Comparison of ENCODE assay signal across 8 mouse cellular contexts in the genomic region with DNA sequence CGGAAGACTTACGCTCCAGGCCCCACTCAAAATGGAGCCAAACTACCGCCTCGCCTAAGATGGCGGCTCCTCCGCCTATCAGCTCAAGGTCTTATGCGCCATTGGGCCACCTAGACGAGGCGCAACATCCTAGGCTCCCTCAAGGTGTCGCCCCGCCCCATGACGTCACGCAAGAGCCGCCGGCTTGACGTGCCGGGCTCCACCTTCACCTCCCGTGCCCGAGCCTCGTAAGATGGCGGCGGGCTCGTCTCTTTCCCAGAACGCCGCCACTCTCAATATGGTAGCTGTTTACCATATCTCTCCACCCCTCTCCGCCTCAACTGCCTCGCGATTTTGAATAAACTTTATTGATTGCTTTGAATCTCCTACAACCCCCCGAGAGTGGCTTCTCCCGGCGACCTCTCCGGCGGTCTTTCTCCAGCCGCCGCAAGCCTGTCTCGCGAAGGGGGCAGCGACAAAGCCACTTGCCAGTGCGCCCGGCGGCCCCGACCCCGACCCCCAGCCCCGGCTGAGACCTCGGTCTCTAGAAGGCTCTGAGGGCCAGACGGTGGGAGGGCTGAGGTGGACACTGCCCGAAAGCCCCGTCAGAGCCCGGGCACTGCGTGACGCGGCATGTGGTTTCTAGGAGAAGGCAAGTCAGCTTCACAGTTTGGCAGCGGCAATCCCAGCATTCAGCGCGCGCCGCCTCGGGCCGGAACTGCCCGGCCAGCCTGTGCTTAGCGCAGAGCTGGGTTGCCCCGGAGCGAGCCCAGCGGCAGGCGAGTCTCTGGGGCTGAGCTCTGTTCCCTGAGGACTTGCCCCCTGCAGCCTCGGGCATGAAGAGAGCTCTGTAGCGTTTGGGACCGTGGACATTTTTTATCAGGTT. TPM values are rescaled to one million over a fixed set of nuclear protein-coding genes. Genes with fewer than 3 reads are reported as not detected.
DNase-seq lines count a peak whose midpoint lies in the region; ATAC-seq lines count a peak whose summit lies in the region.

Phf8 (plus strand) TSS at position 215 of the 865 bp plus-strand sequence.

- no peaks in the 10 kb centered on the region for H3K9me3 ChIP-seq in intestine, embryonic 14.5 days (ENCODE audit: control insufficient read depth, low read length)

- H3K27ac ChIP-seq in intestine, embryonic 14.5 days (ENCODE audit: low read depth), result peak within 1 kb of the TSS; percentile 98

- H3K9ac ChIP-seq in intestine, embryonic 14.5 days (ENCODE audit: low read length), result peak within 1 kb of the TSS; percentile 64

- H3K27me3 ChIP-seq in intestine, embryonic 14.5 days (replicated peaks; ENCODE audit: control insufficient read depth, insufficient read depth, low read length), result 0 out of 2 replicates have a peak, but pooled peaks cover 3% of the 10 kb centered on the region

- H3K36me3 ChIP-seq in intestine, embryonic 14.5 days (ENCODE audit: control insufficient read depth, insufficient read depth, low read length), result 0 out of 2 replicates have a peak, but pooled peaks cover 4% of the 10 kb centered on the region

- intact Hi-C loops in left cerebral cortex, postnatal 14 days (cut with DNase I), result loop anchor here (5.0 kb wide), 1 partner anchor 282 kb away; the partner anchor contains the start of gene Huwe1

- H3K4me2 ChIP-seq in intestine, embryonic 14.5 days (ENCODE audit: low read length), result peak within 1 kb of the TSS; percentile 49

- ATAC-seq in intestine, embryonic 14.5 days (replicated peaks; ENCODE audit: low FRiP score, low TSS enrichment, low read depth), result peak; percentile 98

- H3K4me3 ChIP-seq in intestine, embryonic 14.5 days (ENCODE audit: low read depth, low read length), result peak within 1 kb of the TSS; percentile 50

- WGBS in intestine, embryonic 14.5 days, result 14% methylated on average over 64 of the region's 68 CpGs

- peak; percentile 84 to 85 for DNase-seq in adrenal gland, adult 18-20 months (ENCODE audit: low spot score in 2 of 2)
- peak; percentile 95 for DNase-seq in embryo, embryonic 11 days
- peak; percentile 93 for DNase-seq in gastrocnemius, postnatal 25 days
- peak; percentile 89 for DNase-seq in intestine, embryonic 14.5 days (ENCODE audit: low spot score)
- peak; percentile 92 to 96 for DNase-seq in left cerebral cortex, postnatal 14 days (ENCODE audit: low spot score in 2 of 2)
- peak; percentile 95 for DNase-seq in mesoderm, embryonic 11.5 days (ENCODE audit: low read depth, low spot score)
- DNase-seq in right cerebral cortex, postnatal 36 days (ENCODE audit: low spot score in 2 of 2), result peak; percentile 92 to 94
- DNase-seq in yolk sac, embryonic 10.5 days (ENCODE audit: low spot score), result peak; percentile 89

- no peaks in the 10 kb centered on the region for H3K4me1 ChIP-seq in intestine, embryonic 14.5 days (replicated peaks; ENCODE audit: control insufficient read depth, insufficient read depth, low read length)

RNA-seq across cellular contexts. Expression of gene Phf8, which starts in this region (rescaled TPM):
- total RNA-seq in adrenal gland, adult 18-20 months (2021), result 10 to 100 TPM; 27.4 to 28.6 TPM
- 10 to 100 TPM in 1 of 2 experiments, 1 to 10 TPM in 1; 9.1 to 12.1 TPM for total RNA-seq in gastrocnemius, postnatal 25 days (2021)
- 16.5 and 17.9 TPM in 2 replicates for polyA plus RNA-seq in intestine, embryonic 14.5 days (2014; fragmentation: Nextera tagmentation; extraction: Ambion mirVana)
- total RNA-seq in left cerebral cortex, postnatal 14 days (2021), result 10 to 100 TPM; 29.8 to 36.7 TPM

Comparison
In these comparisons a context has a peak if more than half of its experiments do, and no peak if none do; other contexts are left out.
1. Peak in every context shown above with its lines: DNase-seq, ATAC-seq, H3K4me3 ChIP-seq and H3K27ac ChIP-seq.